Mouse (Mus musculus) layer of hippocampus, adult 18-20 months (tissue): Measurements from ENCODE around the gene Klhl35. TPM values are rescaled to one million over a fixed set of nuclear protein-coding genes. Genes with fewer than 3 reads are reported as not detected.
"Not testable (repeated sequence)": the region's sequence is repeated elsewhere in the genome, so short reads cannot be mapped to it uniquely, and the experiment has no call there.

Experiments used
- DNase-seq, 2 experiments: peaks; one replicate each; pipeline ENCODE4 v3.0.0; 2022; ENCODE audit warnings: low spot score in 2 of 2
- total RNA-seq, 2 experiments: library from RNA; stranded (reverse); gene quantifications; 2 replicates each; pipeline ENCODE4 v1.2.3; 2021

Klhl35 gene
- total RNA-seq, 2 experiments from 2014 or later = 2.2 to 2.3 TPM

GRCm38 (mm10) chr7:99499128-99499527, 33.3 kb downstream of the Klhl35 start:
- DNase-seq = no peak

- DNase-seq = peak; percentile 76 to 91
These were observed 34.4 kb downstream of the Klhl35 start for GRCm38 (mm10) chr7:99500201-99500600.

- DNase-seq = no peak
These were observed 34.9 kb downstream of the Klhl35 start for GRCm38 (mm10) chr7:99500655-99501054.

GRCm38 (mm10) chr7:99501148-99501547, 35.3 kb downstream of the Klhl35 start:
- no peak for DNase-seq

GRCm38 (mm10) chr7:99504556-99504955, 38.8 kb downstream of the Klhl35 start:
- DNase-seq = no peak

- DNase-seq = not testable (repeated sequence)
These were observed 42.4 kb downstream of the Klhl35 start for GRCm38 (mm10) chr7:99508187-99508586.

- peak; percentile 65 to 76 for DNase-seq
These were observed 44.3 kb downstream of the Klhl35 start for GRCm38 (mm10) chr7:99510087-99510501.

- DNase-seq = no peak
These were observed 50.4 kb downstream of the Klhl35 start for GRCm38 (mm10) chr7:99516092-99516813.

- no peak for DNase-seq
These were observed 51.0 kb downstream of the Klhl35 start for GRCm38 (mm10) chr7:99516814-99517157.

- DNase-seq = no peak
These were observed 53.3 kb downstream of the Klhl35 start for GRCm38 (mm10) chr7:99518954-99519644.

GRCm38 (mm10) chr7:99523121-99523520, 57.3 kb downstream of the Klhl35 start:
- no peak for DNase-seq

Other genes starting within 250 kb of the Klhl35 start
- not detected for gene Mogat2, start 227.4 kb upstream of the Klhl35 start, total RNA-seq
- gene Map6, start 198.6 kb upstream of the Klhl35 start, total RNA-seq = 100 to 1,000 TPM in 1 of 2 experiments, 10 to 100 TPM in 1; 99.7 to 105 TPM
- gene Serpinh1, start 112.8 kb upstream of the Klhl35 start, total RNA-seq = 10 to 100 TPM; 19.1 to 19.3 TPM
- 10 to 100 TPM; 18.8 to 24.5 TPM for gene Gdpd5, start 84.6 kb upstream of the Klhl35 start, total RNA-seq
- 100 to 1,000 TPM; 288 to 291 TPM for gene Rps3, start 17.7 kb downstream of the Klhl35 start, total RNA-seq
- 100 to 1,000 TPM; 143 to 168 TPM for gene Arrb1, start 69.5 kb downstream of the Klhl35 start, total RNA-seq
- 1 to 10 TPM; 5.5 to 6.3 TPM for gene Tpbgl, start 161.1 kb downstream of the Klhl35 start, total RNA-seq
- 10 to 100 TPM; 11.9 to 12.2 TPM for gene Slco2b1, start 245.3 kb downstream of the Klhl35 start, total RNA-seq